In the genomic region with DNA sequence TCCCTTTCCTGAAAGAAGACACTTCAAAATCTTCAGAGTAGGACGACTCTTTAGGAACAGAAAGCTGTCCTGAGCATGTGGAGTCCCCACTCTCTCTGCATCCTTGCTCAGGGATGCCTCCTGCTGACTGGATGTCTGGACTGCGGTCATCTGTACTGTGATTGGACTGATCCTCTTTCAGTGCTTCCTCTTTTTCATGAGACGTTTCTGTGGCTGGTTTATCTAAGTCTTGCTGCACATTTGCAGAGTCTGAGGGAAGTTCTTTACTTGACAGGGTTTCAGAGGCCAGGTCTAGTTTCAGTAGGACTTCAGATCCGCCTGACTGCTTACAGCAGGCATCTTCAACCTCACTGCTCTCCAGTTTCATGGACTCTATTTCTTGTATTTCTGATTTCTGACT, we compare ENCODE assay signal across 9 mouse cellular contexts. TPM values are rescaled to one million over a fixed set of nuclear protein-coding genes. Genes with fewer than 3 reads are reported as not detected.
A peak's percentile ranks its signal among the peaks of the same experiment; 100 is the strongest.
DNase-seq lines count a peak whose midpoint lies in the region; ATAC-seq and TF ChIP-seq lines count a peak whose summit lies in the region.
"Had no signal": no experiment of that assay in that cellular context is flagged by ENCODE, and none has a peak within 500 bp of the region (broad histone marks: within the 10 kb centered on the region; RNA-seq: fewer than 3 reads in every experiment).

No protein-coding gene starts in this region.

- intact Hi-C loops in heart, postnatal 10 days (cut with DNase I): loop anchor here (5.0 kb wide), 1 partner anchor 71 kb away; no protein-coding TSS in a partner anchor
- intact Hi-C loops in heart, postnatal 25 days (cut with DNase I): loop anchor here (5.0 kb wide), 1 partner anchor 286 kb away; no protein-coding TSS in a partner anchor

- no peak overlapping the region for H3K9ac ChIP-seq in stomach, postnatal 0 days (ENCODE audit: low read length)
- no peak overlapping the region for H3K9ac ChIP-seq in forebrain, embryonic 11.5 days (ENCODE audit: low read length)
- H3K9ac ChIP-seq: heart, embryonic 13.5 days had no signal

- WGBS in stomach, postnatal 0 days: 72% methylated on average over 4 of the region's 4 CpGs
- WGBS in forebrain, embryonic 11.5 days: 70% methylated on average over 4 of the region's 4 CpGs

- peak; percentile 8 to 21 for DNase-seq in heart, postnatal 10 days
- DNase-seq in heart, postnatal 25 days (ENCODE audit: low spot score): no peak
- no peak for DNase-seq in testis, postnatal 14 days (ENCODE audit: low spot score)
- DNase-seq in embryo, embryonic 11 days: peak; percentile 4
- DNase-seq in stomach, postnatal 0 days (ENCODE audit: low spot score): no peak
- DNase-seq in forebrain, embryonic 11.5 days (ENCODE audit: low spot score): no peak
- DNase-seq in layer of hippocampus, adult 8-10 months (ENCODE audit: low spot score in 2 of 2): no peak

- H3K27ac ChIP-seq in testis, adult 2 months (ENCODE audit: control insufficient read depth, insufficient read depth, low read depth, low read length): no peak overlapping the region
- no peak overlapping the region for H3K27ac ChIP-seq in stomach, postnatal 0 days (replicated peaks)
- no peak overlapping the region for H3K27ac ChIP-seq in forebrain, embryonic 11.5 days (ENCODE audit: low read depth, low read length)
- H3K27ac ChIP-seq: heart, embryonic 13.5 days had no signal

- H3K27me3 ChIP-seq in testis, adult 2 months (ENCODE audit: control insufficient read depth, insufficient read depth, low read length): no peaks in the 10 kb centered on the region
- H3K27me3 ChIP-seq in stomach, postnatal 0 days (ENCODE audit: control insufficient read depth, insufficient read depth, low read length): no peaks in the 10 kb centered on the region
- H3K27me3 ChIP-seq in forebrain, embryonic 11.5 days (ENCODE audit: control insufficient read depth, insufficient read depth, low read length): no peaks in the 10 kb centered on the region
- H3K27me3 ChIP-seq: heart, embryonic 13.5 days had no signal

- peak overlapping the region; percentile 52 for H3K4me3 ChIP-seq in testis, adult 2 months (ENCODE audit: control insufficient read depth, low read depth, low read length)
- H3K4me3 ChIP-seq in stomach, postnatal 0 days (ENCODE audit: low read depth, low read length): no peak overlapping the region
- H3K4me3 ChIP-seq in forebrain, embryonic 11.5 days (ENCODE audit: low read depth, low read length): no peak overlapping the region
- H3K4me3 ChIP-seq: heart, embryonic 13.5 days had no signal

- no peaks in the 10 kb centered on the region for H3K4me1 ChIP-seq in testis, adult 2 months (ENCODE audit: control insufficient read depth, insufficient read depth, low read length)
- H3K4me1 ChIP-seq in stomach, postnatal 0 days (replicated peaks; ENCODE audit: control insufficient read depth, insufficient read depth): no peaks in the 10 kb centered on the region
- no peaks in the 10 kb centered on the region for H3K4me1 ChIP-seq in forebrain, embryonic 11.5 days (replicated peaks; ENCODE audit: control insufficient read depth, insufficient read depth, low read length)
- H3K4me1 ChIP-seq: heart, embryonic 13.5 days had no signal

- no peaks in the 10 kb centered on the region; the same call in 1 of the 2 replicates for H3K36me3 ChIP-seq in testis, adult 2 months (ENCODE audit: control insufficient read depth, insufficient read depth, low read length)
- H3K36me3 ChIP-seq in stomach, postnatal 0 days (ENCODE audit: control insufficient read depth, insufficient read depth, low read length): peaks cover 31% of the 10 kb centered on the region
- H3K36me3 ChIP-seq in forebrain, embryonic 11.5 days (ENCODE audit: control insufficient read depth, insufficient read depth, low read length): peaks cover 7% of the 10 kb centered on the region

- no peak for ATAC-seq in stomach, postnatal 0 days (ENCODE audit: low FRiP score, low TSS enrichment)
- no peak for ATAC-seq in forebrain, embryonic 11.5 days (replicated peaks; ENCODE audit: low FRiP score)

- 0 out of 2 replicates have a peak, but pooled peaks have one; percentile 28 for TF ChIP-seq CTCF in testis, adult 2 months (IDR thresholded peaks at IDR 0.05; ENCODE audit: control insufficient read depth, insufficient read depth, insufficient replicate concordance, low read depth, low read length)
- peak; percentile 63 for TF ChIP-seq CTCF in stomach, postnatal 0 days (IDR thresholded peaks at IDR 0.05; ENCODE audit: low read depth)

- no peak for TF ChIP-seq POLR2A in testis, adult 2 months (IDR thresholded peaks at IDR 0.05; ENCODE audit: control insufficient read depth, low read depth, low read length)

- no peak for TF ChIP-seq EP300 in stomach, postnatal 0 days (optimal IDR thresholded peaks at IDR 0.05)

- H3K4me2 ChIP-seq in stomach, postnatal 0 days (replicated peaks; ENCODE audit: low read depth): no peak overlapping the region
- H3K4me2 ChIP-seq in forebrain, embryonic 11.5 days (ENCODE audit: low read depth, low read length, severe bottlenecking): no peak overlapping the region
- H3K4me2 ChIP-seq: heart, embryonic 13.5 days had no signal

- H3K9me3 ChIP-seq in stomach, postnatal 0 days (ENCODE audit: control insufficient read depth, low read length): no peaks in the 10 kb centered on the region
- no peaks in the 10 kb centered on the region for H3K9me3 ChIP-seq in forebrain, embryonic 11.5 days (ENCODE audit: control insufficient read depth, low read length)
- H3K9me3 ChIP-seq: heart, embryonic 13.5 days had no signal

RNA-seq across cellular contexts. Expression of gene Qsox1, which starts 50.3 kb away (rescaled TPM):
- total RNA-seq in heart, postnatal 10 days (2021): 10 to 100 TPM; 64.9 to 69.7 TPM
- 10 to 100 TPM; 35.3 to 41.5 TPM for total RNA-seq in heart, postnatal 25 days (2021)
- 113 and 116 TPM in 2 replicates for polyA plus RNA-seq in testis, adult 2 months (2012; rRNA removed)
- polyA plus RNA-seq in stomach, postnatal 0 days (2015; fragmentation: Nextera tagmentation; extraction: Ambion mirVana): 95.7 and 98.0 TPM in 2 replicates
- polyA plus RNA-seq in forebrain, embryonic 11.5 days (2014; fragmentation: Nextera tagmentation; extraction: Ambion mirVana): 8.4 and 8.8 TPM in 2 replicates
- 10 to 100 TPM; 34.1 to 39.3 (median 36.6) TPM for total RNA-seq in layer of hippocampus, adult 8-10 months (2022)

Comparison
In these comparisons a context has a peak if more than half of its experiments do, and no peak if none do; other contexts are left out.
1. DNase-seq: peak in heart, postnatal 10 days (2 of 2) and embryo, embryonic 11 days (single experiment); none in heart, postnatal 25 days (single experiment), testis, postnatal 14 days (single experiment), stomach, postnatal 0 days (single experiment), forebrain, embryonic 11.5 days (single experiment) and layer of hippocampus, adult 8-10 months (0 of 2).